Mouse (Mus musculus): ENCODE data around the gene Ttll10. TPM values are rescaled to one million over a fixed set of nuclear protein-coding genes. Genes with fewer than 3 reads are reported as not detected.

The Ttll10 gene
- polyA plus RNA-seq (2012; rRNA removed), result 0.07 TPM in 1 of 2 replicates, not detected in the other

- H3K4me3 ChIP-seq (ENCODE audit: extremely low read depth, insufficient read depth, insufficient read length), result no peak within 1 kb of the TSS
- WGBS, result 76% methylated on average over 5 of the region's 5 CpGs
- H3K4me1 ChIP-seq (ENCODE audit: control insufficient read depth, insufficient read depth, insufficient read length), result no peaks in the 10 kb centered on the region
- H3K36me3 ChIP-seq (ENCODE audit: control insufficient read depth, insufficient read depth, low read length), result no peaks in the 10 kb centered on the region
- H3K27me3 ChIP-seq (ENCODE audit: control insufficient read depth, insufficient read depth, low read length), result no peaks in the 10 kb centered on the region
- no peak within 1 kb of the TSS for H3K27ac ChIP-seq (ENCODE audit: insufficient read depth, low read length)
- TF ChIP-seq POLR2A (IDR thresholded peaks at IDR 0.05; ENCODE audit: low read depth, low read length), result no peak
- no peak for TF ChIP-seq CTCF (IDR thresholded peaks at IDR 0.05; ENCODE audit: extremely low read depth, insufficient read depth, insufficient read length, insufficient replicate concordance)
- no peak for DNase-seq (ENCODE audit: low read depth in 1 of 2, low spot score in 2 of 2)
Measured at GRCm38 (mm10) chr4:156059261-156059660, at the start of gene Ttll10. Gene Ttll10 (minus strand): TSS chr4:156059414.

DNA sequence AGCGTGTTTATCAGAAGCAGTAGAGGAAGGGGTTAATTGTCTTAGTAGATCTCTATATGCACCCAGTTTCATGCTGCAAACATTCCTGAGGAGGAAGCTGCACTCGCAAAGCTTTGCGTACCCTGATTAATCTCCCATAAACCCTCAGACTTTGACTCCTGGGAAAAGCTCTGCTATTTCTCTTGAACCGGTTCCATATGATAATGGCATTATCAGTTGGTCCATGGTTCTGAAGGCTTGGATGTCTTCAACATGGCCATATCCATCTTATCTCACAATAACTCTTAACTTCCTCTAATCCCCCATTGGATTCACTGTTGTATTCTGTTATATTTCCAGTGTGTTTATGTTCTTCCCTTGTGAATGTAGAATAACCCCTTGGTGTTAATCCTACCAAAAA, 44.1 kb upstream of the Ttll10 start:
- H3K27me3 ChIP-seq (ENCODE audit: control insufficient read depth, insufficient read depth, low read length), result no peaks in the 10 kb centered on the region
- WGBS, result 90% methylated on average over 4 of the region's 4 CpGs
- no peaks in the 10 kb centered on the region for H3K4me1 ChIP-seq (ENCODE audit: control insufficient read depth, insufficient read depth, insufficient read length)
- no peak overlapping the region for H3K27ac ChIP-seq (ENCODE audit: insufficient read depth, low read length)
- DNase-seq (ENCODE audit: low read depth in 1 of 2, low spot score in 2 of 2), result no peak
- H3K4me3 ChIP-seq (ENCODE audit: extremely low read depth, insufficient read depth, insufficient read length), result no peak overlapping the region
- TF ChIP-seq POLR2A (IDR thresholded peaks at IDR 0.05; ENCODE audit: low read depth, low read length) (no peak), CTCF (IDR thresholded peaks at IDR 0.05; ENCODE audit: extremely low read depth, insufficient read depth, insufficient read length, insufficient replicate concordance) (no peak)
- no peaks in the 10 kb centered on the region for H3K36me3 ChIP-seq (ENCODE audit: control insufficient read depth, insufficient read depth, low read length)

DNA sequence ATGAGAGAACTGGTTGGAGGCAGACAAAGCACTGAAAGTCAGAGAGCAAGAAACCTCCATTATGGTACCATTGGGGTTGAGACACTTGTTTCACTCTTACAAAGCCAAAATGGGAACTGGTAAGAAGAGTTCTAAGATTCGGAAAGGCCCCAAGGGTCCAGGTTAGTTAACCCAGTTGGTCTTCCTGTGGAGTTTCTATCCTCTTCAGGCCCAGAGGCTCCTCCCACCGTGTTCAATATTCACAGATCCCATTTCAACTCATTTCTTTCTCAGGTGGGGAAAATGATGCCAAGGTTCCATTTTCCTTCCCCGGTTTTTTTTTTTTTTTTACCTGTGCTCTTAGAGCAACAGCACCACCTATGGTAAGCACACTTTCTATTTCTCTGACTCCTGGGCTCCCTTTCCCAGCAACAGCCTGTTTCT, 42.3 kb upstream of the Ttll10 start:
- Histone ChIP-seq H3K4me1 (ENCODE audit: control insufficient read depth, insufficient read depth, insufficient read length) (no peaks in the 10 kb centered on the region), H3K27ac (ENCODE audit: insufficient read depth, low read length) (no peak overlapping the region), H3K4me3 (ENCODE audit: extremely low read depth, insufficient read depth, insufficient read length) (no peak overlapping the region), H3K27me3 (ENCODE audit: control insufficient read depth, insufficient read depth, low read length) (no peaks in the 10 kb centered on the region), H3K36me3 (ENCODE audit: control insufficient read depth, insufficient read depth, low read length) (no peaks in the 10 kb centered on the region)
- DNase-seq (ENCODE audit: low read depth in 1 of 2, low spot score in 2 of 2), result no peak
- 37% methylated on average over 3 of the region's 3 CpGs for WGBS
- TF ChIP-seq CTCF (IDR thresholded peaks at IDR 0.05; ENCODE audit: extremely low read depth, insufficient read depth, insufficient read length, insufficient replicate concordance) (no peak), POLR2A (IDR thresholded peaks at IDR 0.05; ENCODE audit: low read depth, low read length) (no peak)

GRCm38 (mm10) chr4:156100501-156100900, 41.3 kb upstream of the Ttll10 start:
- no peak overlapping the region for H3K27ac ChIP-seq (ENCODE audit: insufficient read depth, low read length)
- H3K36me3 ChIP-seq (ENCODE audit: control insufficient read depth, insufficient read depth, low read length), result no peaks in the 10 kb centered on the region
- no peak for TF ChIP-seq POLR2A (IDR thresholded peaks at IDR 0.05; ENCODE audit: low read depth, low read length)
- no peak for TF ChIP-seq CTCF (IDR thresholded peaks at IDR 0.05; ENCODE audit: extremely low read depth, insufficient read depth, insufficient read length, insufficient replicate concordance)
- no peaks in the 10 kb centered on the region for H3K27me3 ChIP-seq (ENCODE audit: control insufficient read depth, insufficient read depth, low read length)
- no peaks in the 10 kb centered on the region for H3K4me1 ChIP-seq (ENCODE audit: control insufficient read depth, insufficient read depth, insufficient read length)
- DNase-seq (ENCODE audit: low read depth in 1 of 2, low spot score in 2 of 2), result no peak
- 70% methylated on average over 5 of the region's 5 CpGs for WGBS
- no peak overlapping the region for H3K4me3 ChIP-seq (ENCODE audit: extremely low read depth, insufficient read depth, insufficient read length)

DNA sequence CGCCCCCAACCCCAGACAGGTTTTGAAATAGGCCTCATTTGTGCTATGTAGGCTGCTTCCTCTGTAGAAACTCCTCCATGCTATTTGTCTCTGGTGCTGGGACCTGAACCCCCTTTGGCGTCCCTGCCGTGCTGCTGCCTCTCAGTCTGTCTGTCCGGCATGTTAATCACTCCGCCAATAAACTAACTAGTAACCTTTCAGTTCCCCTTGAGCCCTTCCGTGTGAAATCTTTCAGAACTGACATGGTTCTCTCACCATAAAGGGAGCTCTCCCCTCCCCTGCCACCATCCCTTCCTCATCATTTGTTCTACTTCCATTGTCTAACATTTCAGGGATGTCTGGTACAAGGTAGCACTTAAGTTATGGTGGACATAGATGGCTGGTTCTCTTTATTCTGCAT, 40.2 kb upstream of the Ttll10 start:
- H3K4me1 ChIP-seq (ENCODE audit: control insufficient read depth, insufficient read depth, insufficient read length), result no peaks in the 10 kb centered on the region
- TF ChIP-seq CTCF (IDR thresholded peaks at IDR 0.05; ENCODE audit: extremely low read depth, insufficient read depth, insufficient read length, insufficient replicate concordance), result no peak
- no peak for TF ChIP-seq POLR2A (IDR thresholded peaks at IDR 0.05; ENCODE audit: low read depth, low read length)
- H3K27me3 ChIP-seq (ENCODE audit: control insufficient read depth, insufficient read depth, low read length), result no peaks in the 10 kb centered on the region
- H3K4me3 ChIP-seq (ENCODE audit: extremely low read depth, insufficient read depth, insufficient read length), result no peak overlapping the region
- no peaks in the 10 kb centered on the region for H3K36me3 ChIP-seq (ENCODE audit: control insufficient read depth, insufficient read depth, low read length)
- no peak for DNase-seq (ENCODE audit: low read depth in 1 of 2, low spot score in 2 of 2)
- 76% methylated on average over 6 of the region's 6 CpGs for WGBS
- no peak overlapping the region for H3K27ac ChIP-seq (ENCODE audit: insufficient read depth, low read length)

DNA sequence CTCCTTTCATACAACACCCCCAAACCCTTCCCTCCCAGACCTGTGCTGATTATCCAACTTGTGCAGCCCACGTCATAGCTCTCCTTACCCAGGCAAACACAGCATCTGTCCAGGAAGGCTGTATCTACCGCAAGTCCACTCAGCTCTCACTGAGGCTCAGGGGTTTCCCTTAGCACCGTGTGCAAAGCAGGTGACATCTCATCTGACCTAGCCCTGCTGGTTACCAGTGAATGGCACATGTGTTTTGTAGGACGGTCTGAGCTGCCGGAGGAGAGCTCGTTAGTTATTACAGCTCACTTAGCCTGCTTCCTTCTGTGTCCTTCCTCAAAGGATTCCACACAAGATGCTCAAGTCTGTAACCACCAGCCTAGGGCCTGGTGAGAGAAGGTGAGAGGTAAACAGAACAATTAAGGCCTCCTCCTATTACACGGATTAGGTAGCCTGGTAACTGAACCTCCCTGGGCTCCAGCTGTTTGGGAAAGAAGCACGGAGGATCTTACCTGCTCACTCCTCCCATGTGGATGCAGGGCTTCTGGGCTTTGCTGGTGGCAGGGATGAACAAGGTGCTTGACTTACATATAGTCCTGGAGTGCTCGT, 38.7 kb upstream of the Ttll10 start:
- TF ChIP-seq POLR2A (IDR thresholded peaks at IDR 0.05; ENCODE audit: low read depth, low read length) (no peak), CTCF (IDR thresholded peaks at IDR 0.05; ENCODE audit: extremely low read depth, insufficient read depth, insufficient read length, insufficient replicate concordance) (no peak)
- Histone ChIP-seq H3K27ac (ENCODE audit: insufficient read depth, low read length) (no peak overlapping the region), H3K4me3 (ENCODE audit: extremely low read depth, insufficient read depth, insufficient read length) (no peak overlapping the region), H3K4me1 (ENCODE audit: control insufficient read depth, insufficient read depth, insufficient read length) (no peaks in the 10 kb centered on the region), H3K27me3 (ENCODE audit: control insufficient read depth, insufficient read depth, low read length) (no peaks in the 10 kb centered on the region), H3K36me3 (ENCODE audit: control insufficient read depth, insufficient read depth, low read length) (no peaks in the 10 kb centered on the region)
- 88% methylated on average over 9 of the region's 9 CpGs for WGBS
- DNase-seq (ENCODE audit: low read depth in 1 of 2, low spot score in 2 of 2), result no peak

DNA sequence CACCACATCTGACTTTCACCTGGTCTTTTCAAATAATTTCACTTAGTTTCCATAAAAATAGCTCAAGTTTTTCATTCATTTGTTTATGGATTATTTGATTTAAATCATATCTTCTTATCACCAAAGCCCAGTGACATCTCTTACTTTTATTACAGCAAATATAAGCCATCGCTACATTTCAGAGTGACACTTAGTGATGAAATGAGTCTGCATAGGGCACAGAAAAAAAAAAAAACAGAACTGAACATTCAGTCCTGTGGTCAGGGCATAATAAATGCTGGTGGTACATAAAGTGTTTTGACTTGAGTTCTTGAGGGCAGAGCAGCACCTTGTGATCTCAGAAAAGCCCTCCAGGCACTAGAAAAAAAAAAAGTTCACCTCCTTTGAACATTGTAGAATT, 37.0 kb upstream of the Ttll10 start:
- H3K4me1 ChIP-seq (ENCODE audit: control insufficient read depth, insufficient read depth, insufficient read length), result no peaks in the 10 kb centered on the region
- H3K27ac ChIP-seq (ENCODE audit: insufficient read depth, low read length), result no peak overlapping the region
- 88% methylated on average over 1 of the region's 1 CpGs for whole genome bisulfite sequencing
- TF ChIP-seq POLR2A (IDR thresholded peaks at IDR 0.05; ENCODE audit: low read depth, low read length) (no peak), CTCF (IDR thresholded peaks at IDR 0.05; ENCODE audit: extremely low read depth, insufficient read depth, insufficient read length, insufficient replicate concordance) (no peak)
- H3K4me3 ChIP-seq (ENCODE audit: extremely low read depth, insufficient read depth, insufficient read length), result no peak overlapping the region
- DNase-seq (ENCODE audit: low read depth in 1 of 2, low spot score in 2 of 2), result no peak
- no peaks in the 10 kb centered on the region for H3K27me3 ChIP-seq (ENCODE audit: control insufficient read depth, insufficient read depth, low read length)
- H3K36me3 ChIP-seq (ENCODE audit: control insufficient read depth, insufficient read depth, low read length), result no peaks in the 10 kb centered on the region
